Mouse (Mus musculus) limb, embryonic 11.5 days (tissue): ENCODE measurements at regions not wholly inside any gene's neighbourhood (a gene's known extent, or its start where the extent isn't known, plus 50 kb on each side); places are given as distances from the start of the nearest gene placed in this dataset.

Experiments
- ATAC-seq: fragments of 200-750 bp; cut with Nextera tagmentation; 2 replicates; pipeline ENCODE4 v1.8.0; 2017; ENCODE audit warnings: low read depth; ENCODE audit not compliant: insufficient number of reproducible peaks, low FRiP score, low TSS enrichment
- DNase-seq: peaks from one replicate; pipeline ENCODE4 v3.0.0-alpha.2; 2015; ENCODE audit warnings: low spot score
- H3K27ac ChIP-seq: fragments of 300-500 bp; sonication (generic); replicated peaks from 2 replicates; pipeline ENCODE4 v1.5.1; 2014; ENCODE audit warnings: low read depth, mild to moderate bottlenecking, low read length
- H3K27me3 ChIP-seq: fragments of 300-500 bp; sonication (generic); 2 replicates; pipeline ENCODE4 v1.6.1; 2014; ENCODE audit warnings: mild to moderate bottlenecking, low read length, mixed read lengths; ENCODE audit not compliant: control insufficient read depth, insufficient read depth
- H3K36me3 ChIP-seq: fragments of 300-500 bp; sonication (generic); 2 replicates; pipeline ENCODE4 v1.6.1; 2014; ENCODE audit warnings: mild to moderate bottlenecking, low read length, moderate library complexity, mixed read lengths; ENCODE audit not compliant: control insufficient read depth, insufficient read depth
- H3K4me1 ChIP-seq: fragments of 300-500 bp; sonication (generic); 2 replicates; pipeline ENCODE4 v1.6.1; 2014; ENCODE audit warnings: low read length, mixed read lengths; ENCODE audit not compliant: control insufficient read depth, insufficient read depth
- H3K4me2 ChIP-seq: fragments of 300-500 bp; sonication (generic); 2 replicates; pipeline ENCODE4 v1.6.1; 2014; ENCODE audit warnings: low read depth, mild to moderate bottlenecking, moderate library complexity; ENCODE audit not compliant: severe bottlenecking
- H3K4me3 ChIP-seq: fragments of 300-500 bp; sonication (generic); 2 replicates; pipeline ENCODE4 v1.5.1; 2014; ENCODE audit warnings: low read depth, low read length
- H3K9ac ChIP-seq: fragments of 300-500 bp; sonication (generic); 2 replicates; pipeline ENCODE4 v1.6.1; 2014; ENCODE audit warnings: mild to moderate bottlenecking, low read length
- H3K9me3 ChIP-seq: fragments of 300-500 bp; sonication (generic); 2 replicates; pipeline ENCODE4 v1.6.1; 2016; ENCODE audit warnings: low read length; ENCODE audit not compliant: control insufficient read depth
- WGBS: fragments of 180-500 bp; shearing (Covaris S2); extraction: QIAGEN DNeasy Blood & Tissue Kit; methylation state at CpG from one replicate; pipeline ENCODE4 v1.1.7; 2014; 5-methylcytosine and 5-hydroxymethylcytosine counted together

DNA sequence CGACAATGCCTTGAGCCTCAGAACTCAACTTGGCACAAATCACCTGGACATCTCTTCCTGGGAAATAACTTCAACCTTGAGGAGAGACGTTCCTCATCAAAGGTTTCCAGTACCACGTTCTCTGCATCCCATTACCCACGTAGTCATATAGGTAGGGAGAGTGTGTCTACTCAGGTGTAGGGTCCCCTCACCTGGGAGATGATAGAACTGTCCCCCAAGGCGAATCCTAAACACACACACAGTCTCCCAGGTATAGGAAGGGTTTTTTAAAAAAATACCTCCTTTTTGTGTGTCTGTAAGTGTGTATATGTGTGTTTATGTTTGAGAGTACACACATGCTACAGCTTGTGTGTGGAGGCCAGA lies 55.0 kb upstream of the Zfp703 start:
- no peak overlapping the region for H3K27ac ChIP-seq
- 86% methylated on average over 5 of the region's 5 CpGs for WGBS
- no peak for DNase-seq
- H3K4me3 ChIP-seq = no peak overlapping the region
- ATAC-seq = no peak
- 0 out of 2 replicates have a peak, but pooled peaks cover 3% of the 10 kb centered on the region for H3K27me3 ChIP-seq
- no peaks in the 10 kb centered on the region for H3K4me1 ChIP-seq
- no peak overlapping the region for H3K4me2 ChIP-seq
- no peaks in the 10 kb centered on the region for H3K9me3 ChIP-seq
- no peak overlapping the region for H3K9ac ChIP-seq
- no peaks in the 10 kb centered on the region for H3K36me3 ChIP-seq

GRCm38 (mm10) chr8:26923166-26923565 lies 54.0 kb upstream of the Zfp703 start:
- Histone ChIP-seq H3K27me3 (0 out of 2 replicates have a peak, but pooled peaks cover 3% of the 10 kb centered on the region), H3K4me3 (no peak overlapping the region), H3K4me1 (no peaks in the 10 kb centered on the region), H3K36me3 (no peaks in the 10 kb centered on the region), H3K9ac (no peak overlapping the region), H3K27ac (no peak overlapping the region), H3K4me2 (no peak overlapping the region), H3K9me3 (no peaks in the 10 kb centered on the region; the same call in 1 of the 2 replicates)
- DNase-seq (peak; percentile 58), ATAC-seq (no peak)
- 49% methylated on average over 8 of the region's 8 CpGs for WGBS
